Mouse (Mus musculus) cerebellum, adult 2 months (tissue): ENCODE results near the gene Fig4. TPM values are rescaled to one million over a fixed set of nuclear protein-coding genes. Genes with fewer than 3 reads are reported as not detected.

Experiments used
- DNase-seq, 2 experiments: peaks; one replicate each; pipeline ENCODE4 v3.0.0; 2021
- H3K27ac ChIP-seq: fragments of 200-500 bp; 2 replicates; pipeline ENCODE4 v1.5.1; 2012; ENCODE audit warnings: low read length, control low read depth, inconsistent platforms; ENCODE audit not compliant: insufficient read depth
- H3K27me3 ChIP-seq: fragments of 200-500 bp; 2 replicates; pipeline ENCODE4 v1.6.1; 2012; ENCODE audit warnings: inconsistent platforms, mild to moderate bottlenecking, low read length, moderate library complexity; ENCODE audit not compliant: control insufficient read depth, insufficient read depth
- H3K4me1 ChIP-seq: fragments of 200-500 bp; 2 replicates; pipeline ENCODE4 v1.6.1; 2011; ENCODE audit warnings: low read length; ENCODE audit not compliant: control insufficient read depth, insufficient read depth
- H3K4me3 ChIP-seq: fragments of 200-500 bp; replicated peaks from 2 replicates; pipeline ENCODE3; 2011; ENCODE audit warnings: mild to moderate bottlenecking, low read depth, low read length, control low read depth; ENCODE audit not compliant: insufficient read depth
- CTCF ChIP-seq: fragments of 200-500 bp; IDR thresholded peaks from 2 replicates; pipeline ENCODE4 v1.5.1; 2011; ENCODE audit warnings: low read depth, mild to moderate bottlenecking, control low read depth, low read length, moderate library complexity, borderline replicate concordance; ENCODE audit not compliant: insufficient read depth
- POLR2A ChIP-seq: fragments of 200-500 bp; IDR thresholded peaks from 2 replicates; pipeline ENCODE4 v1.6.1; 2011; ENCODE audit warnings: low read length, control low read depth, borderline replicate concordance; ENCODE audit not compliant: insufficient read depth
- WGBS: fragments of 180-500 bp; shearing (Covaris S2); methylation state at CpG from one replicate; pipeline ENCODE4 v1.1.7; 2018; 5-methylcytosine and 5-hydroxymethylcytosine counted together
- polyA plus RNA-seq: library from polyadenylated mRNA; depleted of rRNA; stranded (reverse); fragments of >200 nt; gene quantifications from 2 replicates; pipeline ENCODE4 v1.2.3, GENCODE M21; 2012

Gene Fig4
- polyA plus RNA-seq, 1 experiment: 19.3 TPM

GRCm38 (mm10) chr10:41166141-41166540, 136.9 kb downstream of the Fig4 start:
- 90% methylated on average over 5 of the region's 5 CpGs for WGBS
- no peak for DNase-seq

GRCm38 (mm10) chr10:41163108-41163507, 140.0 kb downstream of the Fig4 start:
- WGBS: 84% methylated on average over 2 of the region's 2 CpGs
- Histone ChIP-seq H3K4me3 (no peak overlapping the region), H3K27ac (no peak overlapping the region), H3K27me3 (no peaks in the 10 kb centered on the region), H3K4me1 (no peaks in the 10 kb centered on the region)
- no peak for DNase-seq
- TF ChIP-seq CTCF (no peak), POLR2A (no peak)

More at GRCm38 (mm10) chr10:41166141-41166540, 136.9 kb downstream of the Fig4 start:
- no peaks in the 10 kb centered on the region for H3K4me1 ChIP-seq
- no peak for TF ChIP-seq CTCF
- TF ChIP-seq POLR2A: no peak
- no peaks in the 10 kb centered on the region for H3K27me3 ChIP-seq
- no peak overlapping the region for H3K27ac ChIP-seq
- no peak overlapping the region for H3K4me3 ChIP-seq

- no peak for DNase-seq
- H3K27me3 ChIP-seq: peaks cover 2% of the 10 kb centered on the region; the same call in 1 of the 2 replicates
- no peaks in the 10 kb centered on the region for H3K4me1 ChIP-seq
- no peak overlapping the region for H3K27ac ChIP-seq
- 94% methylated on average over 2 of the region's 2 CpGs for WGBS
- no peak overlapping the region for H3K4me3 ChIP-seq
- no peak for TF ChIP-seq POLR2A
- TF ChIP-seq CTCF: no peak
These were observed 145.8 kb downstream of the Fig4 start for GRCm38 (mm10) chr10:41157296-41157695.

- H3K27me3 ChIP-seq: peaks cover 2% of the 10 kb centered on the region; the same call in 1 of the 2 replicates
- no peak overlapping the region for H3K4me3 ChIP-seq
- H3K4me1 ChIP-seq: no peaks in the 10 kb centered on the region
- DNase-seq: no peak
- no peak for TF ChIP-seq CTCF
- TF ChIP-seq POLR2A: no peak
- WGBS: 93% methylated on average over 1 of the region's 1 CpGs
- no peak overlapping the region for H3K27ac ChIP-seq
These were observed 146.4 kb downstream of the Fig4 start for GRCm38 (mm10) chr10:41156693-41157092.

GRCm38 (mm10) chr10:41153229-41153750, 149.8 kb downstream of the Fig4 start:
- TF ChIP-seq POLR2A (no peak), CTCF (no peak)
- WGBS: 94% methylated on average over 5 of the region's 5 CpGs
- H3K4me3 ChIP-seq: no peak overlapping the region
- H3K27me3 ChIP-seq: peaks cover 2% of the 10 kb centered on the region; the same call in 1 of the 2 replicates
- H3K4me1 ChIP-seq: no peaks in the 10 kb centered on the region
- H3K27ac ChIP-seq: no peak overlapping the region
- no peak for DNase-seq

- no peak overlapping the region for H3K4me3 ChIP-seq
- 75% methylated on average over 4 of the region's 4 CpGs for WGBS
- peaks cover 2% of the 10 kb centered on the region; the same call in 1 of the 2 replicates for H3K27me3 ChIP-seq
- no peaks in the 10 kb centered on the region for H3K4me1 ChIP-seq
- no peak for DNase-seq
- TF ChIP-seq CTCF: no peak
- H3K27ac ChIP-seq: no peak overlapping the region
These were observed 151.2 kb downstream of the Fig4 start for GRCm38 (mm10) chr10:41151901-41152300.

GRCm38 (mm10) chr10:41151441-41151840, 151.6 kb downstream of the Fig4 start:
- peak; percentile 7 to 10 for DNase-seq
- H3K27me3 ChIP-seq: peaks cover 2% of the 10 kb centered on the region; the same call in 1 of the 2 replicates
- H3K4me1 ChIP-seq: no peaks in the 10 kb centered on the region
- TF ChIP-seq CTCF (no peak), POLR2A (no peak)
- H3K27ac ChIP-seq: no peak overlapping the region
- WGBS: 24% methylated on average over 18 of the region's 18 CpGs
- no peak overlapping the region for H3K4me3 ChIP-seq

- TF ChIP-seq CTCF (no peak), POLR2A (no peak)
- H3K27me3 ChIP-seq: peaks cover 2% of the 10 kb centered on the region; the same call in 1 of the 2 replicates
These were observed 152.0 kb downstream of the Fig4 start for GRCm38 (mm10) chr10:41151021-41151420.

More at GRCm38 (mm10) chr10:41151021-41151420, 152.0 kb downstream of the Fig4 start:
- no peaks in the 10 kb centered on the region for H3K4me1 ChIP-seq
- H3K27ac ChIP-seq: no peak overlapping the region
- peak overlapping the region; percentile 4 for H3K4me3 ChIP-seq
- 8% methylated on average over 10 of the region's 10 CpGs for WGBS
- DNase-seq: no peak
